Mouse (Mus musculus): ENCODE data around the gene Them7. TPM values are rescaled to one million over a fixed set of nuclear protein-coding genes. Genes with fewer than 3 reads are reported as not detected.

Them7 gene
- polyA plus RNA-seq (2014; fragmentation: Nextera tagmentation; extraction: Ambion mirVana) = not detected in 2 replicates

- Histone ChIP-seq H3K36me3 (ENCODE audit: control insufficient read depth, insufficient read depth, low read length) (no peaks in the 10 kb centered on the region), H3K9me3 (replicated peaks; ENCODE audit: control insufficient read depth, low read length) (no peaks in the 10 kb centered on the region), H3K4me3 (ENCODE audit: low read depth, low read length) (peak within 1 kb of the TSS; percentile 22), H3K27ac (ENCODE audit: low read depth, low read length) (no peak within 1 kb of the TSS), H3K4me1 (ENCODE audit: control insufficient read depth, insufficient read depth, low read length) (peaks cover 3% of the 10 kb centered on the region; the same call in 1 of the 2 replicates), H3K27me3 (replicated peaks; ENCODE audit: control insufficient read depth, insufficient read depth, low read length) (peaks cover 9% of the 10 kb centered on the region), H3K4me2 (ENCODE audit: low read length) (peak within 1 kb of the TSS; percentile 54), H3K9ac (ENCODE audit: low read length) (0 out of 2 replicates have a peak within 1 kb of the TSS, but pooled peaks have one; percentile 32)
- ATAC-seq (no peak), DNase-seq (ENCODE audit: low spot score) (no peak)
- 4% methylated on average over 38 of the region's 38 CpGs for WGBS
Observed at GRCm38 (mm10) chr2:105224134-105224986, at the start of gene Them7. TSS of gene Them7 (plus strand) at chr2:105224320.

GRCm38 (mm10) chr2:105178871-105179270, 45.2 kb upstream of the Them7 start:
- no peaks in the 10 kb centered on the region for H3K9me3 ChIP-seq (replicated peaks; ENCODE audit: control insufficient read depth, low read length)
- 90% methylated on average over 12 of the region's 12 CpGs for WGBS
- no peaks in the 10 kb centered on the region for H3K4me1 ChIP-seq (ENCODE audit: control insufficient read depth, insufficient read depth, low read length)
- no peak for ATAC-seq
- H3K4me3 ChIP-seq (ENCODE audit: low read depth, low read length) = no peak overlapping the region
- H3K4me2 ChIP-seq (ENCODE audit: low read length) = no peak overlapping the region
- no peaks in the 10 kb centered on the region for H3K27me3 ChIP-seq (replicated peaks; ENCODE audit: control insufficient read depth, insufficient read depth, low read length)
- H3K36me3 ChIP-seq (ENCODE audit: control insufficient read depth, insufficient read depth, low read length) = no peaks in the 10 kb centered on the region
- no peak for DNase-seq (ENCODE audit: low spot score)
- no peak overlapping the region for H3K9ac ChIP-seq (ENCODE audit: low read length)
- H3K27ac ChIP-seq (ENCODE audit: low read depth, low read length) = no peak overlapping the region

GRCm38 (mm10) chr2:105182501-105182900, 41.6 kb upstream of the Them7 start:
- Histone ChIP-seq H3K27me3 (replicated peaks; ENCODE audit: control insufficient read depth, insufficient read depth, low read length) (no peaks in the 10 kb centered on the region), H3K9ac (ENCODE audit: low read length) (no peak overlapping the region), H3K9me3 (replicated peaks; ENCODE audit: control insufficient read depth, low read length) (no peaks in the 10 kb centered on the region), H3K4me1 (ENCODE audit: control insufficient read depth, insufficient read depth, low read length) (no peaks in the 10 kb centered on the region), H3K36me3 (ENCODE audit: control insufficient read depth, insufficient read depth, low read length) (no peaks in the 10 kb centered on the region), H3K4me2 (ENCODE audit: low read length) (no peak overlapping the region), H3K4me3 (ENCODE audit: low read depth, low read length) (no peak overlapping the region), H3K27ac (ENCODE audit: low read depth, low read length) (no peak overlapping the region)
- WGBS = 24% methylated on average over 6 of the region's 6 CpGs
- DNase-seq (ENCODE audit: low spot score) (no peak), ATAC-seq (no peak)

- 89% methylated on average over 3 of the region's 3 CpGs for WGBS
- Histone ChIP-seq H3K27ac (ENCODE audit: low read depth, low read length) (no peak overlapping the region), H3K4me1 (ENCODE audit: control insufficient read depth, insufficient read depth, low read length) (no peaks in the 10 kb centered on the region), H3K27me3 (replicated peaks; ENCODE audit: control insufficient read depth, insufficient read depth, low read length) (no peaks in the 10 kb centered on the region), H3K4me3 (ENCODE audit: low read depth, low read length) (no peak overlapping the region), H3K9me3 (replicated peaks; ENCODE audit: control insufficient read depth, low read length) (no peaks in the 10 kb centered on the region), H3K9ac (ENCODE audit: low read length) (no peak overlapping the region), H3K4me2 (ENCODE audit: low read length) (no peak overlapping the region), H3K36me3 (ENCODE audit: control insufficient read depth, insufficient read depth, low read length) (no peaks in the 10 kb centered on the region)
- ATAC-seq (no peak), DNase-seq (ENCODE audit: low spot score) (no peak)
Observed at GRCm38 (mm10) chr2:105185140-105185539, 39.0 kb upstream of the Them7 start.

- Histone ChIP-seq H3K9me3 (replicated peaks; ENCODE audit: control insufficient read depth, low read length) (no peaks in the 10 kb centered on the region), H3K4me2 (ENCODE audit: low read length) (no peak overlapping the region), H3K36me3 (ENCODE audit: control insufficient read depth, insufficient read depth, low read length) (no peaks in the 10 kb centered on the region), H3K4me1 (ENCODE audit: control insufficient read depth, insufficient read depth, low read length) (no peaks in the 10 kb centered on the region), H3K27ac (ENCODE audit: low read depth, low read length) (no peak overlapping the region), H3K4me3 (ENCODE audit: low read depth, low read length) (no peak overlapping the region), H3K9ac (ENCODE audit: low read length) (no peak overlapping the region), H3K27me3 (replicated peaks; ENCODE audit: control insufficient read depth, insufficient read depth, low read length) (no peaks in the 10 kb centered on the region)
- DNase-seq (ENCODE audit: low spot score) (no peak), ATAC-seq (no peak)
- WGBS = 73% methylated on average over 13 of the region's 13 CpGs
Observed at GRCm38 (mm10) chr2:105185768-105186529, 38.2 kb upstream of the Them7 start.

GRCm38 (mm10) chr2:105186591-105186990, 37.5 kb upstream of the Them7 start:
- no peak overlapping the region for H3K4me3 ChIP-seq (ENCODE audit: low read depth, low read length)
- DNase-seq (ENCODE audit: low spot score) = no peak
- H3K36me3 ChIP-seq (ENCODE audit: control insufficient read depth, insufficient read depth, low read length) = no peaks in the 10 kb centered on the region
- H3K4me2 ChIP-seq (ENCODE audit: low read length) = no peak overlapping the region
- no peaks in the 10 kb centered on the region for H3K4me1 ChIP-seq (ENCODE audit: control insufficient read depth, insufficient read depth, low read length)
- H3K27me3 ChIP-seq (replicated peaks; ENCODE audit: control insufficient read depth, insufficient read depth, low read length) = no peaks in the 10 kb centered on the region
- WGBS = 79% methylated on average over 5 of the region's 5 CpGs
- no peak overlapping the region for H3K9ac ChIP-seq (ENCODE audit: low read length)
- no peaks in the 10 kb centered on the region for H3K9me3 ChIP-seq (replicated peaks; ENCODE audit: control insufficient read depth, low read length)
- no peak for ATAC-seq
- no peak overlapping the region for H3K27ac ChIP-seq (ENCODE audit: low read depth, low read length)

- Histone ChIP-seq H3K27me3 (replicated peaks; ENCODE audit: control insufficient read depth, insufficient read depth, low read length) (no peaks in the 10 kb centered on the region), H3K36me3 (ENCODE audit: control insufficient read depth, insufficient read depth, low read length) (no peaks in the 10 kb centered on the region), H3K4me2 (ENCODE audit: low read length) (no peak overlapping the region), H3K4me1 (ENCODE audit: control insufficient read depth, insufficient read depth, low read length) (no peaks in the 10 kb centered on the region), H3K9ac (ENCODE audit: low read length) (no peak overlapping the region), H3K27ac (ENCODE audit: low read depth, low read length) (no peak overlapping the region), H3K4me3 (ENCODE audit: low read depth, low read length) (no peak overlapping the region), H3K9me3 (replicated peaks; ENCODE audit: control insufficient read depth, low read length) (no peaks in the 10 kb centered on the region)
- ATAC-seq (no peak), DNase-seq (ENCODE audit: low spot score) (peak; percentile 7)
- WGBS = 81% methylated on average over 10 of the region's 10 CpGs
Observed at GRCm38 (mm10) chr2:105188182-105188581, 35.9 kb upstream of the Them7 start.

GRCm38 (mm10) chr2:105189352-105189751, 34.8 kb upstream of the Them7 start:
- DNase-seq (ENCODE audit: low spot score) (peak; percentile 56), ATAC-seq (no peak)
- no peak overlapping the region for H3K9ac ChIP-seq (ENCODE audit: low read length)
- no peaks in the 10 kb centered on the region for H3K27me3 ChIP-seq (replicated peaks; ENCODE audit: control insufficient read depth, insufficient read depth, low read length)
- no peak overlapping the region for H3K27ac ChIP-seq (ENCODE audit: low read depth, low read length)
- no peaks in the 10 kb centered on the region for H3K36me3 ChIP-seq (ENCODE audit: control insufficient read depth, insufficient read depth, low read length)
- H3K4me2 ChIP-seq (ENCODE audit: low read length) = no peak overlapping the region
- no peaks in the 10 kb centered on the region for H3K4me1 ChIP-seq (ENCODE audit: control insufficient read depth, insufficient read depth, low read length)
- H3K9me3 ChIP-seq (replicated peaks; ENCODE audit: control insufficient read depth, low read length) = no peaks in the 10 kb centered on the region
- H3K4me3 ChIP-seq (ENCODE audit: low read depth, low read length) = no peak overlapping the region
- 33% methylated on average over 5 of the region's 5 CpGs for WGBS

GRCm38 (mm10) chr2:105200152-105200551, 24.0 kb upstream of the Them7 start:
- H3K4me3 ChIP-seq (ENCODE audit: low read depth, low read length) = no peak overlapping the region
- H3K9ac ChIP-seq (ENCODE audit: low read length) = no peak overlapping the region
- no peak overlapping the region for H3K27ac ChIP-seq (ENCODE audit: low read depth, low read length)
- H3K36me3 ChIP-seq (ENCODE audit: control insufficient read depth, insufficient read depth, low read length) = no peaks in the 10 kb centered on the region
- H3K9me3 ChIP-seq (replicated peaks; ENCODE audit: control insufficient read depth, low read length) = no peaks in the 10 kb centered on the region
- 31% methylated on average over 8 of the region's 8 CpGs for WGBS
- H3K4me1 ChIP-seq (ENCODE audit: control insufficient read depth, insufficient read depth, low read length) = no peaks in the 10 kb centered on the region
- DNase-seq (ENCODE audit: low spot score) = no peak
- no peak overlapping the region for H3K4me2 ChIP-seq (ENCODE audit: low read length)
- H3K27me3 ChIP-seq (replicated peaks; ENCODE audit: control insufficient read depth, insufficient read depth, low read length) = no peaks in the 10 kb centered on the region
- no peak for ATAC-seq

All from forebrain, embryonic 14.5 days (tissue).